Mouse (Mus musculus): ENCODE measurements around the gene Zgpat.

The Zgpat gene

GRCm38 (mm10) chr2:181364860-181365596, at the start of gene Zgpat, which contains the start of gene Arfrp1:
Gene Zgpat (plus strand): TSS chr2:181364928.
Gene Arfrp1 (minus strand): TSS chr2:181365404.
- peak; percentile 54 for DNase-seq (ENCODE audit: low read depth)

- peak; percentile 62 for DNase-seq (ENCODE audit: low read depth)
Observed at GRCm38 (mm10) chr2:181319248-181320102, 45.3 kb upstream of the Zgpat start, which contains the start of gene Rtel1. Gene Rtel1 (plus strand): TSS chr2:181319739.

- no peak for DNase-seq (ENCODE audit: low read depth)
Observed at GRCm38 (mm10) chr2:181320103-181320499, 44.6 kb upstream of the Zgpat start.

- DNase-seq (ENCODE audit: low read depth): no peak
Observed at GRCm38 (mm10) chr2:181322136-181322535, 42.6 kb upstream of the Zgpat start.

- no peak for DNase-seq (ENCODE audit: low read depth)
Observed at GRCm38 (mm10) chr2:181326098-181326497, 38.6 kb upstream of the Zgpat start.

- DNase-seq (ENCODE audit: low read depth): no peak
Observed at GRCm38 (mm10) chr2:181332542-181332941, 32.2 kb upstream of the Zgpat start.

GRCm38 (mm10) chr2:181334023-181334422, 30.7 kb upstream of the Zgpat start:
- DNase-seq (ENCODE audit: low read depth): peak; percentile 24

GRCm38 (mm10) chr2:181340426-181340825, 24.3 kb upstream of the Zgpat start:
- DNase-seq (ENCODE audit: low read depth): no peak

GRCm38 (mm10) chr2:181342766-181343165, 22.0 kb upstream of the Zgpat start:
- no peak for DNase-seq (ENCODE audit: low read depth)

- DNase-seq (ENCODE audit: low read depth): no peak
Observed at GRCm38 (mm10) chr2:181356780-181357179, 7.9 kb upstream of the Zgpat start.

- no peak for DNase-seq (ENCODE audit: low read depth)
Observed at GRCm38 (mm10) chr2:181363946-181364345, 782 bp upstream of the Zgpat start.

- DNase-seq (ENCODE audit: low read depth): no peak
Observed at GRCm38 (mm10) chr2:181364487-181364859, 255 bp upstream of the Zgpat start.

- no peak for DNase-seq (ENCODE audit: low read depth)
Observed at GRCm38 (mm10) chr2:181365655-181366075, 937 bp downstream of the Zgpat start.

GRCm38 (mm10) chr2:181370001-181370400, 5.3 kb downstream of the Zgpat start:
- no peak for DNase-seq (ENCODE audit: low read depth)

- no peak for DNase-seq (ENCODE audit: low read depth)
Observed at GRCm38 (mm10) chr2:181375787-181376186, 11.1 kb downstream of the Zgpat start.

- DNase-seq (ENCODE audit: low read depth): no peak
Observed at GRCm38 (mm10) chr2:181377230-181377629, 12.5 kb downstream of the Zgpat start.

GRCm38 (mm10) chr2:181378701-181379100, 14.0 kb downstream of the Zgpat start:
- DNase-seq (ENCODE audit: low read depth): no peak

- DNase-seq (ENCODE audit: low read depth): no peak
Observed at GRCm38 (mm10) chr2:181379778-181380177, 15.1 kb downstream of the Zgpat start, which contains the start of gene Lime1. Gene Lime1 (plus strand): TSS chr2:181380078.

GRCm38 (mm10) chr2:181380251-181380650, 15.5 kb downstream of the Zgpat start:
- no peak for DNase-seq (ENCODE audit: low read depth)

- DNase-seq (ENCODE audit: low read depth): no peak
Observed at GRCm38 (mm10) chr2:181381107-181381506, 16.4 kb downstream of the Zgpat start.

GRCm38 (mm10) chr2:181381631-181382306, 17.0 kb downstream of the Zgpat start:
- no peak for DNase-seq (ENCODE audit: low read depth)

- DNase-seq (ENCODE audit: low read depth): no peak
Observed at GRCm38 (mm10) chr2:181384463-181384862, 19.7 kb downstream of the Zgpat start.
